Mouse (Mus musculus) bone marrow, adult 2 months (tissue): ENCODE measurements at regions not wholly inside any gene's neighbourhood (a gene's known extent, or its start where the extent isn't known, plus 50 kb on each side); places are given as distances from the start of the nearest gene placed in this dataset.

Experiments
- H3K27ac ChIP-seq: fragments of 200-500 bp; 2 replicates; pipeline ENCODE4 v1.5.1; 2012; ENCODE audit warnings: low read depth, mild to moderate bottlenecking, control low read depth, inconsistent platforms, low read length; ENCODE audit not compliant: control insufficient read depth, poor library complexity, insufficient read depth
- H3K4me1 ChIP-seq: fragments of 200-500 bp; 2 replicates; pipeline ENCODE4 v1.6.1; 2011; ENCODE audit warnings: low read length; ENCODE audit not compliant: control insufficient read depth, insufficient read depth
- H3K4me3 ChIP-seq: fragments of 200-500 bp; replicated peaks from 2 replicates; pipeline ENCODE3; 2011; ENCODE audit warnings: mild to moderate bottlenecking, low read depth, low read length, control low read depth; ENCODE audit not compliant: control insufficient read depth
- CTCF ChIP-seq: fragments of 200-500 bp; IDR thresholded peaks from 2 replicates; pipeline ENCODE4 v1.5.1; 2011; ENCODE audit warnings: low read length, control low read depth; ENCODE audit not compliant: control insufficient read depth, insufficient read depth
- POLR2A ChIP-seq: fragments of 200-500 bp; IDR thresholded peaks from 2 replicates; pipeline ENCODE4 v1.6.1; 2011; ENCODE audit warnings: low read depth, mild to moderate bottlenecking, control low read depth, low read length, borderline replicate concordance; ENCODE audit not compliant: control insufficient read depth
- WGBS: fragments of 180-500 bp; shearing (Covaris S2); methylation state at CpG from one replicate; pipeline ENCODE4 v1.1.7; 2018; 5-methylcytosine and 5-hydroxymethylcytosine counted together

DNA sequence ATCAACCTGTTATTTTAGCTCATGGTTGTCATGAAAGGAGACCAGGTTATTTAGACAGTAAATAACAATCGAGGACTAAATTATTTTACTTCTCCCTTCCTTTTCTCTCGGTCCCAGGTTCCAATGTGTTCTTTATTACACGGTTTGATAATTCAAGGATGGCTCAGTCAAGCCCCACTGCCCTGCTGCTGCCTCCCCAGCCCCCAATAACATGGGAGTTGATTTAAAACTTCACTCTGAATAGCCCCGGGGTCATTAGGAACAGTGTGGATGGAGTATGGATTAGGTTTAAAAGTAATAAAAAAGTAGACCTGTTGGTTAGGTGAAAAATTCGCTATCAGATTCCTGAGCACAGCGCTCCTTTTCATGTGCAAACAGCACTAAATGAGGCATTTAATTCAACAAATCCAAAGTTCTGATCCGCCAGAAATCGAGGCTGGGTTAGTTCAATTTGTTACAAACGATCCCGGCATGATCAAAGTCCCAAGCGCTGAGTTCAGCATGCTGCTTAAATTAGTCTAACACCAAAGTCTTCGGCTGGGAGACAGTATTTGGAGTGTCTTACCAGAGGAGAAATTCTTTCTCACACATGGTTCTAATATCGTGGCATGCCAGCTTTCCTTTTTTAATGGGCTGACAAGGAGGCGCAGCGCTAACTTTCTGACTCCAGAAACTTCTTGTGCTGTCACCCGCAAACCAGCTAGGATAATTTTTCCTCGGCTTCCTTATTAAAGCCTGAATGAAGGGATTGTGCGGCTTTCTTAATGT lies 146.5 kb upstream of the Irx3 start:
- Histone ChIP-seq H3K4me3 (no peak overlapping the region), H3K4me1 (no peaks in the 10 kb centered on the region), H3K27ac (no peak overlapping the region)
- WGBS: 79% methylated on average over 18 of the region's 18 CpGs
- no peak for TF ChIP-seq POLR2A
- TF ChIP-seq CTCF: no peak

DNA sequence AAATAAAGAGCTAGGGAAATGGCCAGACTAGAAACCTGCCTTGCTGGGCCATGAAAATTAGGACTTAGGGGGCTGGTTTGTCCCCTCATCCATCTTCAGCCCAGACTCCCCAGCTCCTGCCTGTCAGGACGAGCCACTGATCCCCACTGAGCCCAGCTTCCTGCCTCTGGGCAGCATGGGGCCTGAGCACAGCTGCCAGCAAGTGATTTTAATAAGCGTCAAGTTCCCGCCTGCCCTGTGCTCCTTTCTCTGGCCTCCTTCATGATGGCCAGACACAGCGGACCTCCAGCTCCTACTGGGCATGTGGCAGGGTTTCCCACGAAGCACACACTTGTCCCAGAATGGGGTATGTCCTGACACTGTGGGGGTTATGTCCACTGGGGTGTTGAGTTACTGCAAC lies 139.1 kb upstream of the Irx3 start:
- no peak for TF ChIP-seq POLR2A
- 65% methylated on average over 5 of the region's 5 CpGs for WGBS
- no peak overlapping the region for H3K4me3 ChIP-seq
- no peak overlapping the region for H3K27ac ChIP-seq
- no peaks in the 10 kb centered on the region for H3K4me1 ChIP-seq

DNA sequence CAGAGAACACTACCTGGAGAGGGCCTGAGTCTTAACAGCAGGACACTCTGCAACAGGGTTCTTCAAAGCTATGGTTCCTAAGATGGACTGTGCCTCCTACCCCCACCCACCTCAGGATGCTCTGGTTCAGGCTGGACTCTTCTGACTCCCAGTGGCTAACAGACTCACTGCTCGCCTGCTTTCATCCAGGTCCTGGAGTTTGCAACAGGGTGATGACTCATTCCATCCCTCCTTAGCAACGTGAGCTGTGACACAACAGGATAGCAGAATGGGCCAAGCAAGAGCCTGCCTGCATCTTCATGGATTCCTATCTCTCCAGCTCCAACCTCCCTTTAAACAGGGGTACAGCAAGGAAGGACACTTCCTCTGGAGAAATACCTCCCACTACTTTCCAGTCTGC lies 135.4 kb upstream of the Irx3 start:
- H3K4me1 ChIP-seq: no peaks in the 10 kb centered on the region
- H3K27ac ChIP-seq: no peak overlapping the region
- H3K4me3 ChIP-seq: no peak overlapping the region
- 36% methylated on average over 2 of the region's 2 CpGs for WGBS
- TF ChIP-seq POLR2A (no peak), CTCF (no peak)

DNA sequence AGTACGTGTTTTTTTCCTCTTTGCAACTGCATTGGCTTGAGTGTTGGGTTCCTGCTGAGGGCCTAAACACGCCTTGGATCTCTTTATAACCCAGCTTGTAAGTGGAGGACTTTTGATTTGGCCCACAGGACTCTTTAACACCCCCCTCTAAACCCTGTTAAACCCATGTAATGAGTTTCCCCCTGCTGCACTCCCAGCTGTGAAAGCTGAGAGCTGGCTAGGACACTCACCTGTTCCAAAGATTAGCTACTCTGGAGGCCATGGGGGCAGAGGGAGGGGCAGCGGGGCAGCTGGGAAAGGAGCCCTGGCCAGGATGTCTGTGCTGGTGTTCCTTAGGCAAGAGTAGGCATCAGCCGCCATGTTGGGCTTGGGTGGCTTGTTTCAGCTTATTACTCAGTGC lies 128.7 kb upstream of the Irx3 start:
- no peak overlapping the region for H3K4me3 ChIP-seq
- WGBS: 70% methylated on average over 4 of the region's 4 CpGs
- TF ChIP-seq POLR2A (no peak), CTCF (no peak)

DNA sequence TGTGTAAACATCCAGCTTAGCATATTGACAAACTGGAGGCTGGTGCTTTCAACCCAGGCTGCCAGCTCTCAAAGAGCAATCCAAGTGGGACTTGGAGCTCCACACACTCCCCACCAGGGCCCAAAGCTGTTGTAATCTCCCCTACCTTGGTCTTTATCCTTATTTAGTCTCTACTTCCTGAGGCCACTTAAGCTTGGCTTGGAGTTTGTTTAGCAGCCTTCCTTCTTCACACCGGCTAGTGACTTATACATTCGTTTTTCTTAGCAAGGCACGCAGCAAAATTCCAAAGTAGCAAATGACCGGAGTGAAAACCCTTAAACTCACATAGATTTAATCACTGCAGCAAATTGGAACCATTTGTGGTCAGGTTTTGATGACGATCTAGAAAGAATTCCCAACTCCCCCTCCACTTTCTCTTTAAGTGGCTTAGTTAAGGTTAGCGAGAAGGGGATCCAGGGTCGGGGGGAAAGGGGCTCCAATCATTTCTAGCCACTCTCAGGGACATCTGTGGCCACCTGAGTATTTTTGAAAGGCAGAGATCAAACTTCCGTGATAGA lies 124.2 kb upstream of the Irx3 start:
- WGBS: 78% methylated on average over 8 of the region's 8 CpGs
- no peak overlapping the region for H3K4me3 ChIP-seq
- TF ChIP-seq POLR2A (no peak), CTCF (no peak)
- no peaks in the 10 kb centered on the region for H3K4me1 ChIP-seq
- no peak overlapping the region for H3K27ac ChIP-seq

More for the DNA sequence above, 128.7 kb upstream of the Irx3 start:
- no peak overlapping the region for H3K27ac ChIP-seq
- H3K4me1 ChIP-seq: no peaks in the 10 kb centered on the region

DNA sequence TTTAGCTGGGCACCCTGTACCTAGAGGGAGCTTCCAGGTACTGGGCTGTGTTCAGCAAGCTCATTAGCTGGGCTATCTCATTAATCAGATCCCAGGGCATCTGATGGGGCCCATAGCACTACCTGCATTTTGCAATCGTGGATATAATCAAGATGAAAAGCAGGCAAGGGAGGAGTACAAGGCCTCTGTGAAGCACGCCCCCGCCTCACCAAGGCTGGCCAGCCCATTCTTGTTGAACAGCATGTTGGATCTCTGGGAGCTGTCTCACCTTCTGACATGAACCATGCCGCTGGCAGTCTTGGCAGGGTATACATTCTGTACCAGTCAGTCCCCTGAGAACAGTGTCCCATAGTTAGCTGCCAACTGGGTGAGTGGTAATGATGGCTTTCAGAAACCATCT lies 122.3 kb upstream of the Irx3 start:
- Histone ChIP-seq H3K4me1 (no peaks in the 10 kb centered on the region), H3K27ac (no peak overlapping the region), H3K4me3 (no peak overlapping the region)
- 73% methylated on average over 4 of the region's 4 CpGs for WGBS
- no peak for TF ChIP-seq POLR2A
- TF ChIP-seq CTCF: no peak

DNA sequence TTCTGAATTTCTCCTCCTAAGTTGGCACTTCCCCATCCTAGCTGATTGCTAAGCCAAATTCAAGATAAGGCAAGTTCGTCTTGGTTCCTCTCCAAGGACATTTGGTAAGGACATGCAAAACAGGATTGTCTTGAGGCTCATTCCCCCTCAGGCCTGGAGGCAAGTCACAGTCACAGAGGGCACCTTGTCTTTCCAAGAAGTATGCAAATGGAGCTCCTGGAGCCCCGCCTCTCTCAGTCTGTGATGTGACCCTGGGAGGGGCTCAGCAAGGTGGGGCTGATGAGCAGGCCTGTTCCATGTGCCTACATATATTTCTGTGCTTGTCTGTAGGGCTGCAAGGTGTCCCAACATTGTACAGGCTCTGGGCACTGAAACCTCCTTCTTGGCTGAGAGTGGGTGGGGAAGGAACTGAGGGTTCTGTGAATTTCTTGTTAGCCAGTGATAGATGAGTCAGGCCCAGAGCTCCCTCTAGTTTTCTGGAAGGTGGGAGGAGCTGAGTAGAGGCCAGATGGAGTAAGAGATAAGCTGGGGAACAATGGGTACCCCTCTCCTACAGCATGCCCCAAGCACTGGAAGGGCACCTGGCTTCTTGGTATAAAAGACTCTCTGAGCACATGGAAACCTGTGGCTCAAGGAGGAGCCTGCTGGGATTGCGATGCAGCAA lies 120.5 kb upstream of the Irx3 start:
- TF ChIP-seq POLR2A (no peak), CTCF (no peak)
- Histone ChIP-seq H3K4me3 (no peak overlapping the region), H3K4me1 (no peaks in the 10 kb centered on the region), H3K27ac (no peak overlapping the region)
- 67% methylated on average over 3 of the region's 3 CpGs for WGBS

DNA sequence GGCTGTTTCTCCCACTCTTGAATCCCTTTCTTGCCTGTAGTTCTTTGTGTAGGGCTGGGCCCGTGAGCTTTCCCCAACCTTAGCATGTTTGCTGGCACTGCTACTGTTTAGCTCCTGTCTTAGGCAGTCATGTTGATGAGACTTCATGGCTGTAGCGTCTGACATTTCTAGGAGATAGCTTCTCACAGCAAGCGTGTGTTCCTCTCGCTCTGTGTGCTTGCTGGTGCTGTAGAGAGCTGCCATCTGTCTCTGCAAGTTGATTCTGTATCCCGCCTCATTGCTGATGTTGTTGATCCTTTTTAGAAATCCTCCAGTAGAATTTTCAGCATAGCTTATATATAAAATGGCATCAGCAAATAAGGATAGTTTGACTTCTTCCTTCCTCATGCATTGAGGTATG lies 116.0 kb upstream of the Irx3 start:
- 82% methylated on average over 5 of the region's 5 CpGs for WGBS
- TF ChIP-seq POLR2A (no peak), CTCF (no peak)
- no peak overlapping the region for H3K4me3 ChIP-seq
- H3K27ac ChIP-seq: no peak overlapping the region
- no peaks in the 10 kb centered on the region for H3K4me1 ChIP-seq
